Mouse (Mus musculus) midbrain, embryonic 16.5 days (tissue): ENCODE results near the gene Sco1. TPM values are rescaled to one million over a fixed set of nuclear protein-coding genes. Genes with fewer than 3 reads are reported as not detected.

Source experiments
- ATAC-seq: fragments of 200-750 bp; cut with Nextera tagmentation; 2 replicates; pipeline ENCODE4 v1.8.0; 2017; ENCODE audit warnings: moderate TSS enrichment
- H3K27ac ChIP-seq: fragments of 300-500 bp; sonication (generic); 2 replicates; pipeline ENCODE4 v1.5.1; 2014; ENCODE audit warnings: mild to moderate bottlenecking, low read length, mixed read lengths
- H3K27me3 ChIP-seq: fragments of 300-500 bp; sonication (generic); 2 replicates; pipeline ENCODE4 v1.6.1; 2014; ENCODE audit warnings: low read depth, low read length, mixed read lengths; ENCODE audit not compliant: control insufficient read depth, insufficient read depth
- H3K36me3 ChIP-seq: fragments of 300-500 bp; sonication (generic); 2 replicates; pipeline ENCODE4 v1.6.1; 2014; ENCODE audit warnings: mild to moderate bottlenecking, low read length, moderate library complexity, mixed read lengths; ENCODE audit not compliant: control insufficient read depth, insufficient read depth
- H3K4me1 ChIP-seq: fragments of 300-500 bp; sonication (generic); 2 replicates; pipeline ENCODE4 v1.6.1; 2014; ENCODE audit warnings: mild to moderate bottlenecking, low read length, mixed read lengths; ENCODE audit not compliant: control insufficient read depth, insufficient read depth
- H3K4me2 ChIP-seq: fragments of 300-500 bp; sonication (generic); 2 replicates; pipeline ENCODE4 v1.6.1; 2014; ENCODE audit warnings: mild to moderate bottlenecking, low read length, mixed read lengths
- H3K4me3 ChIP-seq: fragments of 300-500 bp; sonication (generic); 2 replicates; pipeline ENCODE4 v1.5.1; 2014; ENCODE audit warnings: low read depth, mild to moderate bottlenecking, low read length, moderate library complexity, mixed read lengths
- H3K9ac ChIP-seq: fragments of 300-500 bp; sonication (generic); 2 replicates; pipeline ENCODE4 v1.6.1; 2014; ENCODE audit warnings: low read depth, low read length, mixed read lengths
- H3K9me3 ChIP-seq: fragments of 300-500 bp; sonication (generic); replicated peaks from 2 replicates; pipeline ENCODE4 v1.6.1; 2014; ENCODE audit warnings: mild to moderate bottlenecking, low read length, mixed read lengths; ENCODE audit not compliant: control insufficient read depth, poor library complexity, severe bottlenecking
- WGBS: fragments of 180-500 bp; shearing (Covaris S2); extraction: QIAGEN DNeasy Blood & Tissue Kit; methylation state at CpG from one replicate; pipeline ENCODE4 v1.1.7; 2014; 5-methylcytosine and 5-hydroxymethylcytosine counted together
- polyA plus RNA-seq: library from polyadenylated mRNA; unstranded; fragments of >200 nt; fragmentation: Nextera tagmentation; extraction: Ambion mirVana; gene quantifications from 2 replicates; pipeline ENCODE4 v1.2.1, GENCODE M21; 2015

The Sco1 gene
- polyA plus RNA-seq, 1 experiment from 2014 or later, result 10.9 TPM

GRCm38 (mm10) chr11:67078000-67078399 is 25.5 kb downstream of the Sco1 start, which contains the start of gene Myh3:
Myh3 (plus strand) TSS chr11:67078300.
- H3K27ac ChIP-seq, result no peak within 1 kb of the TSS
- no peak within 1 kb of the TSS for H3K4me3 ChIP-seq
- no peak within 1 kb of the TSS for H3K9ac ChIP-seq
- ATAC-seq, result no peak
- H3K36me3 ChIP-seq, result no peaks in the 10 kb centered on the region
- H3K27me3 ChIP-seq, result no peaks in the 10 kb centered on the region
- peaks cover 2% of the 10 kb centered on the region; the same call in 1 of the 2 replicates for H3K4me1 ChIP-seq
- H3K4me2 ChIP-seq, result no peak within 1 kb of the TSS
- WGBS, result 94% methylated on average over 5 of the region's 5 CpGs
- no peaks in the 10 kb centered on the region for H3K9me3 ChIP-seq

GRCm38 (mm10) chr11:67078888-67079287 is 26.4 kb downstream of the Sco1 start:
- Histone ChIP-seq H3K9me3 (no peaks in the 10 kb centered on the region), H3K4me2 (no peak overlapping the region), H3K4me1 (peaks cover 2% of the 10 kb centered on the region; the same call in 1 of the 2 replicates), H3K36me3 (no peaks in the 10 kb centered on the region), H3K27ac (no peak overlapping the region), H3K27me3 (peaks cover 2% of the 10 kb centered on the region; the same call in 1 of the 2 replicates), H3K9ac (no peak overlapping the region), H3K4me3 (no peak overlapping the region)
- WGBS, result 81% methylated on average over 6 of the region's 6 CpGs
- ATAC-seq, result no peak

- H3K27me3 ChIP-seq, result peaks cover 6% of the 10 kb centered on the region
- H3K27ac ChIP-seq, result no peak overlapping the region
- H3K9me3 ChIP-seq, result no peaks in the 10 kb centered on the region
- no peak for ATAC-seq
- 44% methylated on average over 11 of the region's 11 CpGs for WGBS
- no peak overlapping the region for H3K4me3 ChIP-seq
- peaks cover 2% of the 10 kb centered on the region; the same call in 1 of the 2 replicates for H3K4me1 ChIP-seq
- H3K36me3 ChIP-seq, result no peaks in the 10 kb centered on the region
- no peak overlapping the region for H3K4me2 ChIP-seq
- no peak overlapping the region for H3K9ac ChIP-seq
Measured at GRCm38 (mm10) chr11:67079740-67080139, 27.3 kb downstream of the Sco1 start.

GRCm38 (mm10) chr11:67080168-67080567 is 27.7 kb downstream of the Sco1 start:
- H3K36me3 ChIP-seq, result no peaks in the 10 kb centered on the region
- H3K9me3 ChIP-seq, result no peaks in the 10 kb centered on the region
- no peak overlapping the region for H3K4me2 ChIP-seq
- H3K9ac ChIP-seq, result no peak overlapping the region
- no peak overlapping the region for H3K27ac ChIP-seq
- no peak overlapping the region for H3K4me3 ChIP-seq
- peak; percentile 14; the same call in 1 of the 2 replicates for ATAC-seq
- H3K4me1 ChIP-seq, result peaks cover 2% of the 10 kb centered on the region; the same call in 1 of the 2 replicates
- WGBS, result 4% methylated on average over 3 of the region's 3 CpGs
- peaks cover 7% of the 10 kb centered on the region for H3K27me3 ChIP-seq

- no peak overlapping the region for H3K4me2 ChIP-seq
- no peak overlapping the region for H3K27ac ChIP-seq
- H3K9me3 ChIP-seq, result no peaks in the 10 kb centered on the region
- no peaks in the 10 kb centered on the region for H3K36me3 ChIP-seq
- peaks cover 7% of the 10 kb centered on the region for H3K27me3 ChIP-seq
- H3K4me1 ChIP-seq, result peaks cover 2% of the 10 kb centered on the region; the same call in 1 of the 2 replicates
- ATAC-seq, result no peak
- H3K9ac ChIP-seq, result no peak overlapping the region
- H3K4me3 ChIP-seq, result no peak overlapping the region
- 6% methylated on average over 11 of the region's 11 CpGs for WGBS
Measured at GRCm38 (mm10) chr11:67081125-67081649, 28.7 kb downstream of the Sco1 start.

- ATAC-seq, result no peak
- H3K27me3 ChIP-seq, result peaks cover 7% of the 10 kb centered on the region
- H3K9me3 ChIP-seq, result no peaks in the 10 kb centered on the region
- no peak overlapping the region for H3K9ac ChIP-seq
- no peak overlapping the region for H3K4me3 ChIP-seq
- H3K4me2 ChIP-seq, result no peak overlapping the region
- 90% methylated on average over 7 of the region's 7 CpGs for WGBS
- H3K4me1 ChIP-seq, result peaks cover 2% of the 10 kb centered on the region; the same call in 1 of the 2 replicates
- no peaks in the 10 kb centered on the region for H3K36me3 ChIP-seq
- H3K27ac ChIP-seq, result no peak overlapping the region
Measured at GRCm38 (mm10) chr11:67082188-67082587, 29.7 kb downstream of the Sco1 start.

- H3K27me3 ChIP-seq, result peaks cover 7% of the 10 kb centered on the region
- no peak overlapping the region for H3K4me2 ChIP-seq
- H3K4me1 ChIP-seq, result peaks cover 2% of the 10 kb centered on the region; the same call in 1 of the 2 replicates
- no peaks in the 10 kb centered on the region for H3K36me3 ChIP-seq
- no peaks in the 10 kb centered on the region for H3K9me3 ChIP-seq
- H3K9ac ChIP-seq, result no peak overlapping the region
- no peak overlapping the region for H3K4me3 ChIP-seq
- 90% methylated on average over 13 of the region's 13 CpGs for WGBS
- H3K27ac ChIP-seq, result no peak overlapping the region
- no peak for ATAC-seq
Measured at GRCm38 (mm10) chr11:67082793-67083192, 30.3 kb downstream of the Sco1 start.

GRCm38 (mm10) chr11:67083239-67083638 is 30.8 kb downstream of the Sco1 start:
- H3K27ac ChIP-seq, result no peak overlapping the region
- no peak overlapping the region for H3K9ac ChIP-seq
- H3K4me2 ChIP-seq, result no peak overlapping the region
- H3K27me3 ChIP-seq, result peaks cover 7% of the 10 kb centered on the region
- no peak for ATAC-seq
- WGBS, result 54% methylated on average over 6 of the region's 6 CpGs
- peaks cover 2% of the 10 kb centered on the region; the same call in 1 of the 2 replicates for H3K4me1 ChIP-seq
- no peaks in the 10 kb centered on the region for H3K36me3 ChIP-seq
- H3K4me3 ChIP-seq, result no peak overlapping the region
- H3K9me3 ChIP-seq, result no peaks in the 10 kb centered on the region

GRCm38 (mm10) chr11:67083712-67084340 is 31.4 kb downstream of the Sco1 start:
- Histone ChIP-seq H3K27me3 (peaks cover 7% of the 10 kb centered on the region), H3K4me3 (no peak overlapping the region), H3K36me3 (no peaks in the 10 kb centered on the region), H3K9ac (no peak overlapping the region), H3K4me2 (peak overlapping the region; percentile 8; the same call in 1 of the 2 replicates), H3K4me1 (peaks cover 2% of the 10 kb centered on the region; the same call in 1 of the 2 replicates), H3K9me3 (no peaks in the 10 kb centered on the region), H3K27ac (no peak overlapping the region)
- WGBS, result 39% methylated on average over 32 of the region's 32 CpGs
- ATAC-seq, result no peak
